Mouse (Mus musculus) c-Kit-positive CD71-negative TER-119-negative erythroid progenitor cells, embryonic 14.5 days (primary cell): Measurements from ENCODE around the gene P2rx3.

Experiments
- DNase-seq: peaks from one replicate; pipeline ENCODE4 v3.0.0-alpha.2; 2013; ENCODE audit warnings: low read depth

P2rx3 gene

GRCm38 (mm10) chr2:84980188-84980587 lies 57.1 kb downstream of the P2rx3 start, which contains the start of gene Prg2:
Gene Prg2 (plus strand): TSS chr2:84980461.
- no peak for DNase-seq

GRCm38 (mm10) chr2:84975580-84975979 lies 61.7 kb downstream of the P2rx3 start:
- DNase-seq, result no peak

GRCm38 (mm10) chr2:84967318-84967991 lies 69.8 kb downstream of the P2rx3 start:
- peak; percentile 25 for DNase-seq

DNA sequence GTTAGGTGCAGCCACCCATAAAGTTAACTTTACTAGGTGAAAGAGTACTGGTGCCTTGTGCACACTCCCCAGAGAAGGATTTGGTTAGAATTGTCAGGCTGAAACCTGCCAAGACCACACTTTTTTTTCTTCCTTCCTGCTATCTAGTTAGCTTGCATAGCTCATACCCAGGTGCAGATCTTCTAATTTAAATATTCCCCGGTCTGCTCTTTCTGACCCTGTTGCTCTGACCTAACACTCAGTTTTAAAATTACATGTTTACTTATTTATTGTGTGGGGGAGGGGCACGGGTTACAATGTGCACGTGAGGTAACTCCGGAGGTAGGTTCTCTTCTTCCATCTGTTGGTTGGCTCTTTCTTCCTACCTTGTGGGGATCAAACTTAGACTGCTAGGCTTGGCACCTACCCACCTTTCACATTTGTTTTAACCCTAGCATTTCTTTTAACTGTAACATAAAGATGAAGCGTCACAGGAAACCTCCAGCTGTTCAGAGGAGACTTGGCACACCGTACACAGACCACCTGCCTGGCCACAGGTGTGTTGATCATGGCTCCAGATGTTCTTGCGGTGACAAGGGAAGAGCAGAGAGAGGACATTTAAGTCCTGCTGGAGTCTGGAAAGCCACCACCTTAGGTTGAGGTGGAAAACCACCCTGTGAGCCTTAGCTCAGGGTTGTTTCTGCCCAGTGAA lies 73.0 kb downstream of the P2rx3 start:
- no peak for DNase-seq

DNA sequence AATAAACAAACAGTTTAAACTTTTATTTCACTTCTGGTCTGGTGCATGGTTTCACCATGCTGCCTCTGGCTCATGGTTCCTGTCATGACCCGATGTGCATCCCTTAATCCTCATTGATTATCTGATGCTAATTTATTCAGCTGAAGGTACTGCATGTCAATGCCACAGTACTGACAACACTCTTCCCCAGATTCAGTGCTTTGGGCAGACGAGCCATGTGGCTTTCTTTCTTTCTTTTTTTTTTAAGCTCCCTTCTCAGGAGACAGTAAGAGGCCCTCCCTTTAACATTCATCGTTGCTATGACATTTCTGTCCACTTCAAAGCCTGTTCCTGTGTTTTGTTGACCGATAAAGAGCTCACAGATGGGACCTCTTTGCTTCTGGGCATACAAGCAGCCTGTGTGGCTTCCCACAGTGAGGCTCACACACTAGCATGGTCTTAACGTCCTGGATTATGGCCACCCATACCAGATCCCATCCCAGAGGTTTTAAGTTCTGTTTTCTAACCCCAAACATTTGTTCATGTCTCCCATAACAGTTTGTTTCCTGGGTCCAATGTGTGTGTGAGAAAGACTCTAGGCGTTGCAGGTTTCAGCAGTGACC lies 74.3 kb downstream of the P2rx3 start:
- DNase-seq, result no peak

- DNase-seq, result no peak
Measured at GRCm38 (mm10) chr2:84961901-84962300, 75.4 kb downstream of the P2rx3 start.

DNA sequence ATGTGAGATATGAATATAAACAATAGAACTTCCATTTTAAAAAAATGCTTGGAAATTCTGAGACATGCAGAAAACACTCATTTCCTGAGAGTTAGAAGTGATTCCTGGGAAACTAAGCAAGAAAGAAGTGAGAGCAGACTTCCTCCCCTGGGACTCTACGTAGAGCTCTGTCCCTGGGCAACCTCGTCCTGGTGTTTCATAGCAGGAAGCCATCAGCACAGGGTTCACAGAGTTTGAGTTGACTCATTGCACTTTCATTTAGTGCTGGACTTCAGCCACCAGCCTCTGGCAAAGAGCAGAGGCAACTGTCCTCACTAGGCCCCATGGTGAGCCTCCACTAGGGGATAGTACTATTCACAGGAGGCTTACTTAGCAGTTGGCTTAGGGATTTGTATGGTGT lies 76.0 kb downstream of the P2rx3 start:
- no peak for DNase-seq

DNA sequence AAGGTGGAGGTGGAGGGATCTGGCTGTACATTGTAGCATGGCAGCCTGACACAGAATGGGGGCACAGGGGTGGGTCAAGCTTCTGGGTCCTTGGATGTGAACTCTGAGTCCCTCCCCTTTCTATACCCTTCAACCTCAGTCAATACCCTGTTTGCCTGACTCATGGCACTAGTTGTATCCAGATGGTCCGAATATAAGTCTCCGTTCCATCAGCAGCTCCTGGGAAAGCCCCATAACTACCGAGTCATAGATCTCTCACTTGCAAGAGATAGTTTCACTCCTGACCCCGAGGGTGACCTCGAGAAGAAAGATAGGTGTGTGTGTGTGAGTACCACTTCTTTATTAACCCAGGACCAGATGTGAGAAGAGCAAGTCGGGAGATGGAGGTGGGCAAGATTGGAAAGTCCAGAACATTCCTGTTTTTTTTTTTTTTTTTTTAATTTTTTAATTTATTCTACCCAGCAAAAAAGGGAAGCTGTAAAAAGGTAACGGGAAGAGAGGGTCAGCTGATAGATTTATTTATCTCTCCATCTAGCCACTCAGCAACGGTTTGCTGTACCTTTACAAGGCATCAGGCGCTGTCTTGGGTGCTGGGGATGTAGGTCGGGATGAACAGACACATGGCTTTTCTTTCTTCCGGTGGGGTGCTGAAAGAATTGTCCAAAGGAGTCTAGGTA lies 78.5 kb downstream of the P2rx3 start:
- no peak for DNase-seq

- peak; percentile 56 for DNase-seq
Measured at GRCm38 (mm10) chr2:84956274-84956673, 81.0 kb downstream of the P2rx3 start.

DNA sequence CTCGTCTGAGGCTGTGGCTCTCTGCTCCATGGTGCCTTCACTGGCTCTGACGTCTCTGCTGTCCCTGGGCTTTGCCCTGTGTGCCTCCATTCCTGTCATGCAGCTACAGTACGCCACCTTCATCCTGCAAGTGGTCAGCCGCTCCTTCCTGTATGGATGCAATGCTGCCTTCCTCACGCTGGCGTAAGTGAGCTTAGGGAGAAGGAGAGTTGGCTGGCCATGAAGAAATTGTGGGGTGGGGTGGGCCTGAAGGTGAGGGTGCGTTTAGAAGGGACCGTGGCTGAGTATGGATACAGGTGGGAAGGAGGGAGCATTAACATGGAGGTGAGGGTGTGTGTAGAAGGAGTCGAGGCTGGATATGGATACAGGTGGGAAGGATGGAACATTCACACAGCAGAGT lies 81.8 kb downstream of the P2rx3 start:
- DNase-seq, result no peak

DNA sequence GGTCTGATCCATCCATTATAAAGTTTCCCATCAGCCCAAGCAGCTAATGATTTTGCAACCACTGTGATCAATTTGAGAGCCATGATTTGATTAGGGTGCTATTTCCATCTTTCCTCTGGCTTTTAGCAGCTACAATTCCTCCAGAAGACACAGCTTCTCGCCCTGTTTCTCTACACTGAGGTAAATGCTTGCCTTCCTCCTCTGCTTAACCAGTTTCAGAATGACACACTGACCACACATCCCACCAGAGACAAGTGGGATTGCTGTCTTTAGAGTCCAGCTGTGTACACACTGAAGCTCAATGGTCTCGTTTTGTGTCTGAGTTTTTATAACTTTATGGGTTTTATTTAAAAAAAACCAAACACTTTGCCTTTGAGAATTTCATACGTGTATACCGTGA lies 84.6 kb downstream of the P2rx3 start:
- no peak for DNase-seq

- DNase-seq, result no peak
Measured at GRCm38 (mm10) chr2:84952251-84952650, 85.0 kb downstream of the P2rx3 start.

- no peak for DNase-seq
Measured at GRCm38 (mm10) chr2:84951027-84951426, 86.2 kb downstream of the P2rx3 start.

DNA sequence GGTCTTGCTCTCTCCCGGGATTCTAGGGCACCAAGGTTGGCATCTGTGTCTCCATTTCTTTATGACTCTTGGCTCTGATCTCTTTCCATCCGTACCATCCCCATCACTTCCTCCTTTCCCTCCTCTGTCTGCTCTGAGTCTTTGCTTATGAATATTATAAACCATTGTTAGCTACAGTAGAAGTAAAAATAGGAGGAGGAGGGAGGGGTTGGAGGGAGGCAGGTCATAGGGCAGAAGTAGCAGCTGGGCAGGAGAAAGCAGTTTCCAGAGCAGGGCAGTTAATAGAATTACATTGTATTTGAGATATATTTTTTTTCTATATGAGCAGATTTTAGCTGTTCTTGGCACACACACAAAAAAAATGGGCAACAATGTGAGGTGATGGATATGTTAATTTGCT lies 88.5 kb downstream of the P2rx3 start:
- DNase-seq, result no peak
